Mouse (Mus musculus) ovary, adult 18-20 months (tissue): Measurements from ENCODE around the gene Htr2a.
A peak's percentile ranks its signal among the peaks of the same experiment; 100 is the strongest.

Source experiments
- DNase-seq: peaks from one replicate; pipeline ENCODE4 v3.0.0; 2022; ENCODE audit warnings: low spot score, mixed read lengths

The Htr2a gene

DNA sequence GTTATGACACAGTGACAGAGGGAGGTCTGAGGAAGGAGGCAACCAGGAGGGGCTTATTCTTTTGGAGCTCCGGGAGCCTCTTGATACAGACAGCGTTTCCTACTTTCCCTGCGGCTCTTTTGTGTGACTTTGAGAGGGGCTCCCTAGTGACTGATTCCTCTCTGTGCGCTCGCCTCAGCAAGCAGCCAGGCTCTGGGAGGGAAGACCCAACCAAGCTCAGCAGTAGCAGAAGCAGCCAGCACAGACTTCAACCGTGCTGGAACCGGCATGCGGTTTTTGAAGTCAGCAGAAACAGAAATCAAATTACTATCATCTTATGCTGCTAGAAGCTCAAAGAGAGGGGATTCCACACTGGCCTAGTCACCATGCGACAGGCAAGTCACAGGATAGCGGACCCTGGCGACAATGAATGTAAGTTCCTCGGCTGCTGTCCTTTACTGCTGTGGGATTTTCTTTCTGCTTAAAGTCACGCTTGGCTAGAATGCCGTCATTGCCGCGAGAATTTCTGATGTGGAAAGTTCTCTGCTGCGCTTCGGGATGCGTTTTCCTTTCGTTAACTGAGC lies at the start of gene Htr2a:
Gene Htr2a, plus strand, starts transcription at position 22 of the 563 bp plus-strand sequence.
- no peak for DNase-seq

DNA sequence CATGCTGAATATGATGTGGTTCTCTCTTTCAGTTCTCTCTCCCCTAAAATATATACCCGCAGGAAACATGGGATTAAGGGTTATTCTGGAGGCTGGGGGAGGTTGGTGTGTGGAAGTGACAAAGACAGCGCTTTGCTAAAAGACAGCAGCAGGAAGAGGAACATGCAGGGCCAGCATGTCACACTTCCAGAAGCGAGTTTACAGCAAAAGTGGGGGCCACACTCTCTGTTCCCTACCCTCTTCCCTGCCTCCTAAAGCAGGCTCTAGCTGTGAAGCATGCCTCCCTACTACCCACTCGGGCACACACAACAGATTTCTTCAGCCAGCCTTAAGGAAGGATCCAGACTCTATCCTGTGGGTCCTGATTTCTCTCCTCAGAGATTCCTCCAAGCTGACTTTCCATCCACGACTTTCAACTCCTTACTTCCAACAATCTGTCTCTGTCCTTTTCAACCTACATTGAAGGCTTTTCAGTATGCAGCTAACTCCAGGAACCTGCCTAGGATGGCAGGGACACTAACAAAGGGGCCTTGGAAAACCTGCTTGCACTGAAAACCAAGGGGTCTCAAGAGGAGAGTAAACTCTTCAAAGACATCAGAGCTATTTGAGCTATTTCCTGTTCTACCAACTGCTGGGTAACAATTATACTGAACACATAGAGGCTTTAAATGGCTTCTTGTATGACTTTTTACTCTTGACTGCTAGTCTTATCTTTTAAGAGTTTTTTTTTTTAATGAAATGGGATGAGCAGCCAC lies 39.1 kb upstream of the Htr2a start:
- no peak for DNase-seq

DNA sequence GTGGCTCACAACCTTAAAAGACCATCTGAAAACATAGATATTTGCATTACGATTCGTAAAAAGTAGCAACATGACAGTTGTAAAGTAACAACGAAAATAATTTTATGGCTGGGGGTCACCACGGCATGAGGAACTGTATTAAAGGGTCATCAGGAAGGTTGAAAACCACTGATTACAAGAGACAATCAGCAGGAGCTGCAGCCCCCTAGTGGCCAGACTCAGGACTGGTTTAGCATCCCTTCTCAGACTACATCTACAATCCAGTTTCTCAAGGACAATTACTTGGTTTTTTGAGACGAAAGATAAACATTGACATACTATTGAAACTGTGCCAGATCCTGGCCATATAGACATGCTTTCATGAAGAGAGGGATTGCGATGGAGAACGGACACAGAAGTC lies 38.1 kb upstream of the Htr2a start:
- no peak for DNase-seq

DNA sequence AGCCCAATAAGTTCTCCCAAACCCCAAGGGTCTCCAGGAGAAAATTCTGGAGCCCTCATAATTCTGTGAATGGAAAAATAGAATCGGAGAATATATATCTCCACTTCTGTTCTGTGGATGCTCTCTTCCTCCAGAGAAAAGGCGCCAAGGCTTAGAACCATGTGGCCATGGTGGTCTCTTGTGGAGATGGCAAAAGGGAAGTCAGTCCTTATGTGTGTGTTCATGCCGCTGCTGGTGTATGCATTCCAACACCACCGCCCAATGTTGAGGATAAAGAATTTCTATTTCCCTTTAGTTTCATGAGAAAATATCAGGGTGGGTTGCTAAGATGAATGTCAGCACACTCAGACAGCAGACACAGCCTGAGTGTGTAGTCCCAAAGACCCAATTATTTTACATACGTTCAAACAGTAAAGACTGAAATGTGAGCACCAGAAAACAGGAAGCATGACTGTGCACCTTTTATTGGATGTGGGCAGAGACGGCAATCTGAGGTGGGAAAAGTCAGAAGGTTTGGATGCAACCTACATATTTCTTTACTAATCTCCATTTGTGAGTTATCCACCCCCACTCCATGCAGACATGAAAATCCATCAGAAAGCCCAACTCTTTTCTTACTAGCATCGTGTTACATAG lies 37.4 kb upstream of the Htr2a start:
- DNase-seq = no peak

DNA sequence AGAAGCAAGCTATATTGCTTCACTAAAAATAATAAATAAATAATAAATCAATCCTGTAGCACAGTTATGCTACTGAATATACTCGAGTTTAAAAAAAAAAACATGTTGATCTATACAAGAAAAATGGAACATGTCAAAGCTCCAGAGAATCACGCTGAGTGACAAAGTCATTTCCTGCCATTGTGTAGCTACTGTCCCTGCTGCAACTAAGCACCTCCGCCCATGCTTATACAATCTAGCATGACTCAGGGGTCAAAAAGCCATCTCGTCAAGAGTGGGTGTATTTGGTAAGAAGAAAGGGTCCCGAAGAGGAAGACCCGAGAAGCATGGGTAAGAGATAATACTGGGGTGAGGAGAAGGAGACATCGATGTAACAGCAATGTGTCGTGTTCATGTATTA lies 29.3 kb upstream of the Htr2a start:
- no peak for DNase-seq

DNA sequence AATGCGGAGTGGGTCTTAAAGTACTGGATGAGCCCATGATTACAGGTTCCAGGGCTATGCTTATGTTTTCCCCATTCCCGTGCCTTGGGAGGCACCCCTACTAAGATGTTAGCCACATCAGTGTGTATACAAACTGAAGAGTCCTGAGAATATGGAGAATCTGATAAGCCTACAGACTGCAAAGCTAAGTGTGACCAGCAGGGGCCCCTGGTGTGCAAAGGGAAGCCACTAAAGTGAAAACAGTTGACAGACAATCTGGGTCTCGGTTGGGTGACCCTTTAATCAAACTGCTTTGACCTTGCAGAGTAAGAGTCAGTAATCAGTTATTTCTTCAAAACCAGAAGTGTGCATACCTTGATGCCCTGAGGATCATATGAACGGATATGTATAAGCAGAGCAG lies 21.8 kb upstream of the Htr2a start:
- no peak for DNase-seq

DNA sequence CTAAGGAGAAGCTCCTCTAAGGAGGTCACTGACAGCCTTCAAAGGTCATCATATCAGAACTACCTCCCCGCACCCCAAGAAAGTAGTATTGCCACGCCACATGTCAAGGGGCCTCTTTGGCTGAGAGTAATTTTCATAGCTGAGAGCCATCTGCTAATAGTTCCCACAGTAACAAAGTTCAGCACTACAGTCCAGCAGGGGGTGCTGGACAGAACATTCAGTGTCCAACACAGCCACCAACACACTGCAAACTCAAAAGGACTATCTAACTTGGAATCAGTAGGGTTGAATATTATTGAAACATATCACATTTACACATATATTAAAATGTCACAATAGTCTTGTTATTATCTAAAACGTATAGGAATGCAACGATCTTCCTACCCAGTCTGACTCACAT lies 2.6 kb upstream of the Htr2a start:
- no peak for DNase-seq

DNA sequence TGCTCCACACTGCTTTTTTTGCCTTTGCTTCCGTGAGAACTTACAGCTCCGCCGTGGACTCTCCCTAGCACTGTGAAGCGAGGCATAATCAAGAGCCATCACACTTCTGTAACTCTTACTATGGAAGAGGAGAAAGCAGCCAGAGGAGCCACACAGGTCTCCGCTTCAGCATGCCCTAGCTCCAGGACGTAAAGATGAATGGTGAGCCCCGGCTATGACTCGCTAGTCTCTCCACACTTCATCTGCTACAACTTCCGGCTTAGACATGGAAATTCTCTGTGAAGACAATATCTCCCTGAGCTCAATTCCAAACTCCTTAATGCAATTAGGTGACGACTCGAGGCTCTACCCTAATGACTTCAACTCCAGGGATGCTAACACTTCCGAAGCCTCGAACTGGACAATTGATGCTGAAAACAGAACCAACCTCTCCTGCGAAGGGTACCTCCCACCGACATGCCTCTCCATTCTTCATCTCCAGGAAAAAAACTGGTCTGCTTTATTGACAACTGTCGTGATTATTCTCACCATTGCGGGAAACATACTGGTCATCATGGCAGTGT lies 1.1 kb downstream of the Htr2a start:
- no peak for DNase-seq

DNA sequence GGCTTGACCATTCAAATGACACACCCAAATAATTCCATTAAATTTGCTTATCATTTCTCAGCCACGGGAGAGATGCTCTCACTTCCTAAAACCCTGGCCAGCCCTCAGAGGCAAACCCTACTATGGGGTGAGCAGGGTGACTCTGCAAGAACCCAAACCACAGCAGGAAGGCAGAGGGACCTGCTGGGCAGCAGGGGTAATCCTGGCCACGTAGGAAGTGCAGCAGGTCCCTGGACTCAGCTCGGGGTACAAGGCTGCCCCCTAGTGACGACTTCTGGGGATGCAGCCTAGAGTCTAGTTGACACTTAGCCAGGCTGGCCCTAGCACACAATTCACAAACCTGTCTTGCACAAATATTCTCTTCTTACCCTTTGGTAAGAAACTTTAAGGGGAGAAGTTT lies 2.7 kb downstream of the Htr2a start:
- DNase-seq = peak; percentile 50

DNA sequence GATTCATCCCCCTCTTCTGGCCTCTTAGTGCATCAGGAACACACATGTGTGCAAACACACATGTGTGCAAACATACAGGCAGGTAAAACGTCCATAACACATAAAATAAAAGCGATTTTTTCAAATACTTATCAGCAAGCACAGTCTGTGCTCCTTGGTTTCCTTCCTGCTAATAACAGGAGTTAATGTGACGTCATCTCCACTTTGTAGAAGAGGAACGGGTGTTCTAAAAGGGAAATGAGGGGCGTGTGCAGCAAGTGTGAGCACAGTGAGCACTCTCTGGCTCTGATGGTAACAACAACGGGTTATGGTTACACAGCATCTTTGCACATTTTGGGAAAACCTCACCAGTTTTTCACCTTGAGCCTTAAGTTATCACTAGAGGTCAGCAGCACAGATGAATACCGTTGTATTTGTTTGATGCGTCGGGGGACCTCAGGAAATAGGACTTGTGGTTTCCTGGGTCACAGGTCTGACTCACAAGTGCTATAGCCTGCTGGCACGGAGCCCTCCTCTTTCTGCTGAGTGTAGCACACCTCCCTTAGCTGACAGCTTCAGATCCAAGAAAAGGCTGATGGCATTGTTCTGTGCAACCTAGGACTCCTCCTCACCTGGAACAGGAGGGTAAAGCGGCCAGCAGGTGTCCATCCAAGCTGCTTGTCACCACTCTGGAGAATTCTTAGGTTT lies 5.6 kb downstream of the Htr2a start:
- no peak for DNase-seq

DNA sequence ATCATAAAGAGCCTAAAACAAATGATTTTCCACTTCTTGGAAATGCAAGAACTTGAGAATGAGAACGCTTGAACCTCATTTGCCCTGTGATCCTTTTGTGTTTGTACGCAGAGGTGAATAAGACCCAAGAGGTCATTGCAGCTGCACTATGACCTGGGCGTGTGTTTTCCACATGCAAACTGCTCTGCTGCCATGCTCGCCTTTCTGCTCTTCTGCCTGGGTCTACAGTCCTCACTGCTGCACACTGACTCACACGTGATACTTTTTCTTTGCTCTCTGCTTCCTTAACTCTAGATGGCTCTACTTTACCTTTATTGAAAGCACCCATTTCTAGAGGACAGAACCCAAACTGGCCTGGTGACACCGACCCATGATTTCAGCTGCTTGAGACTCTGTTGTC lies 9.4 kb downstream of the Htr2a start:
- no peak for DNase-seq

DNA sequence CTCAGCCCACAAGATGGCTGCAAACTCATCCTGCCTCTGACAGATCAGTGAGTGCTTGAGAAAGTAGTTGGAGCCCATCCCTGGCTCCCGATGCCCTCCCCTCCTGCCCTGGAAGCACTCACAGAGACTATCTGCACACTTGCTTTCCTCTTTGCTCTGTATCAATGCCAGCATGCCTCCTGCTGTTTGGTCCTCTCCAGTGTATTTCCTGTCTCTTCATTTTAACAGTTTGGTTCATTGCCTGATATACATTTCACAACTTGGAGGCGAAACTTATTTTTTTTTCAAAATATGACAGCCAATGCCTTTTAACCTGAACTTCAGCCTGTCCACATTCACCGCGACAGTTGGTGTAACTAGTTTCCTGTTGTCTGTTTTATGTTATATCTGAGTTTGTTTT lies 11.0 kb downstream of the Htr2a start:
- no peak for DNase-seq

DNA sequence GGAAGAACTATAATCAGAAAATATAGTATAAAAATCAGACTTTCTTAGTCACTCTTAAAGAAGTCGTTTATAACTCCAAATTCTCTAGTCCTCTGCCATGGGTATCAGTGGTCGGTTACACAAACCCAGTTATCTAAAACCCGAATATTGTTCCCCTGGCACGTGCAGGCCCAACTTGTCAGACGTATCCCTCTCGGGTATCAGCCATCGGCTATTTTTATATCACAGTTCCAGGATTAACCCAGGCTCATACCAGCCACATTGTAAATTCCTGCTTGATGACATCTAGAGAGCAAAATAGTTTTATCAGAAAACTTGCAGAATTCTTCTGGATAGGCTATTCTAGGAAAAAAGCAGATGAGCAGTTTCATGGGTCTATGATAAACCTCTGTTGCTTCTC lies 16.6 kb downstream of the Htr2a start:
- DNase-seq = no peak

DNA sequence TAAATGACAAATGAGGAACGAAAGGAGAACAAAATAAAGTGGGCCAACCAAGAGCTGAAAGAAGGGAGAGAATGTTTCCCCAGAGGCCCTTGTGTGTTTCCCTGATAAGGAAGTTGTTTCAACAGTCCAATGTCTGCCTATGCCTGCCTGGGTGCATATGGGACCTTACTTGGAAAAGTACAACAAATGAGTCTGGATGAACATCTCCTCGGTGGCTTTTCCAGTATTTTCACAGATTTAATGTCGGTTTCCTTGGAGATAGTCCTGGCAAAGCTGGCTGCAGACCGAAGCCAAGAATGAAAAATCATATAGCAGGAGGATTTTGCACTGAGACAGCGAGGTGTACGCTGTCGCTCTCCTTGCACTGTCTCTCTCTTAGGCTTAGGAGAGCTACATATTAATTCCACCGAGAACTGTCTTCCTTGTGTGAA lies 18.8 kb downstream of the Htr2a start:
- DNase-seq = no peak

DNA sequence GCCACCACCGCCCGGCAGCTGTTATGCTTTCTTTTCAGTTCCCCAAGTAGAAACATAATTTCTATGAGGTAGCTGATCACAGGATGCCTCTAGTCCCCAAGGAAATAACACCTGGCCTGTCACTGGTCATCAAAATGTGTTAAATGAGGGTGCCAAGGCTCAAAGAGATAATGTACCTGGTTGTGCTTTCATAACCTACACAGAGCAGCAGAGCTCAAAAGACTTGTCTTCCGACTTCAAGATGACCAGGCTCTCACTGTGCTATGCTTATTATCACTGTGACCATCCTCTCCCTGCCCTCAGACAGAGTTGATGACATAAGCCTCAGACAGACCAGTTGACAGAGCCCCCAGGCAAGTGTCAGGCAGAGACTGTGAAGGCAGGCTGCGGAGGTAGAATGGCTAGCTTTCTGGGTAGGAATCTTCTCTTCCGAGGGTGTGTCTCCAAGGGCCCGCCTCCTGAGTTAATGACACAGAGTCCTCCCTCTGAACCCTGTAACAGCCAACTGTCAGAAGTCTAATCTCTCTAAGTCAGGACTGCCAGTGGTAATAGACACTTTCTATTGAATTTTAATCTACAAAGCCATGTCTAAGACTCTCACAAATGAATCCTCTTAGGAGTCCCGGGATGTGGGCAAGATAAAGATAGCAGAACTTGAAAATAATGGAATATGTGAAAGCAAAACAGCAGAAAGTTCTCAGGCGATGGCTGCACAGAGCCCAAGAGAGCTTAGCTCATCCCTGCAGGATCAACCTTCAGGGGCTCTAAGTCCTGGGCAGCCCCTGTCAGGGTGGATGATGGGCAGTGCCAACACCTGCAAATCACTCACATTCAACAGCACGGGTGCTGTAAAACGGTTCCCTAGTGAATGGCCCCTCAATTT lies 31.7 kb downstream of the Htr2a start:
- no peak for DNase-seq

DNA sequence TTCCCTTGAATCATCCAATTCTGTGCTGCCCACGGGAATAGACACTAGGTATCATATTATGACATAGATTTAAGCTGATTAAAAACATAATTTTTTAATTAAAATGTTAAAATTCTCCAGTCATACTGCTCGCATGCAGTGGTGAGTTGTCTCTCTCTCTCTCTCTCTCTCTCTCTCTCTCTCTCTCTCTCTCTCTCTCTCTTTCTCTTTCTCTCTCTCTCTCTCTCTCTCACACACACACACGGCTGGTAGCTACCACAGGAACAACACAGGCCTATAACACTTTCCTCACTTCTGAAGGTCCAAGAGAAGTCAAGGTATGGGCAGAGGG lies 32.3 kb downstream of the Htr2a start:
- no peak for DNase-seq

DNA sequence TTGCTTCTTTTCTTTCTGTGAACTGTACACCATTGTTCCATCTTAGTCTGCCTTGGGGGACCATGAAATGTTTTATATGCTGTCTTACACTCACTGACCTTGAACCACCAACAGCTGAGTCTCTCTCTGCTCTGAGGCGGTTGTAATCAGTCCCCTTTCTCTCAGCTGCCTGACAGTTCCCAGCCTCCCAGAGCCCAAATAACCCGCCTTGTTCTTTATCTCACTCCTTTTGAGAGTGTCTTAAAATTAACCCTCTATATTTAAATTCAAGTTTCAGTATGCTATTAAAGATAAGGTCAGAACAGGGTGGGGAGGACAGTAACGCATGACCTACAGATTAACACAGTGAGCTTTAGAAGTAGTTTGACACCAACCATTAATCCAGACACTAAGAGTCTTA lies 32.9 kb downstream of the Htr2a start:
- no peak for DNase-seq

DNA sequence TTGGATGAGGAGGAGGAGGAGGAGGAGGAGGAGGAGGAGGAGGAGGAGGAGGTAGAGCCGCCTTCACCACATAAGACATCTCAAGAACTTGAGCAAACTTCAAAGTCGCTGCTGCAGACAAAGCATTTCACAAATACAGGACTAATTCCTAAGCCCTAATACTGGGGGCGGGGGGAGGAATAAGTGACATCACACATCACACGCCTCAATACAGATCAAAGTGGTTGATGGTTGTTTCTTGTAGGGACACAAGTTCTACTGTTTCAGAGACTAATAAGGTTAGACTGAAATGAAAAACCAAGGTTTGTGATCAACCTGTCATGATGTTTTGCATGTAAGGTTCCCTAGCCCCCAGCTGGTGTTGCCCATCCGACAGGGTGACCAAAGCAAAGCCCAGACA lies 39.2 kb downstream of the Htr2a start:
- no peak for DNase-seq

DNA sequence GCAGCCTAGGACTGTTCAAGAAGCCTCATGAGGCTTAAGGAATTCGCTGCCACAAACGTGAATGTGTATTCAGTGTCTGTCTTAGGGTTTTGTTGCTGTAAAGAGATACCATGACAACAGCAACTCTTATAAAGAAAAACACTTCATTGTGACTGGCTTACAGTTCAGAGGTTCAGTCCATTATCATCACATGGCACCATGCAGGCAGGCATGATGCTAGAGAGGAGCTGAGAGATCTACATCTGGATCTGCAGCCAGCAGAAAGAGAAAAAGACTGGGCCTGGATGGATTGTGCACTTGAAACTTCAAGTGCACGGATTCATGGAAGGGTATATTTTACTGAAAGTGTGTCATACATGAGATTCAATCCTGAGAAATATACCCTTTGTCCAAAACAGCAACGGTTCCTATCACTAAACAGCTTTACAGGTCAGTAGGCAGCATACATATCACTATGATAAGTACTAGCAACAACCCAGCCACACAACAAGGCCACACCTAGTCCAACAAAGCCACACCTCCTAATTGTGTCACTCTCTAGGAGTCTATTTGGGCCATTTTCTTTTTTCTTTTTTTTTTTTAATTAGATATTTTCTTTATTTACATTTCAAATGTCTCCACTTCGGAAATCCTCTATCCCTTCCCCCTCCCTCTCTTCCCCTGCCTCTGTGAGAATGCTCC lies 43.8 kb downstream of the Htr2a start:
- no peak for DNase-seq

DNA sequence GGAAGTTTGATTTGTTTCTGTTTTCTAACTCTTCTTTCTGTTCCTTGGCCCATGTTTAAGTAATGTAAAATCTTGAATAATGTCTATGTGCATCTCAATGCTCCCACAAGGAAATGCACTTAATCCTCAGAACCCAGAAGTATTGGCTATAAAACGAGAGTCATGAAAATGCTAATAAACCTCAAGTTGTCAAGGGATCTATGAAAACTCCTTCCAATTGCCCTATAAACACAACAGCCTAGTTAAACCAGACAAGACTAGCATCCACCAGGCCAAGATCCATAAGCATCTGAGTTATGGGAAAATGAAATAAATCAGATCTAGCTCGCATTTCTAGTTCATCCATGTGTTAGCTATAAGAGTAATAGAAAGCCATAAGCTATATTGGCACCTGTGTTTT lies 51.3 kb downstream of the Htr2a start:
- DNase-seq = no peak

DNA sequence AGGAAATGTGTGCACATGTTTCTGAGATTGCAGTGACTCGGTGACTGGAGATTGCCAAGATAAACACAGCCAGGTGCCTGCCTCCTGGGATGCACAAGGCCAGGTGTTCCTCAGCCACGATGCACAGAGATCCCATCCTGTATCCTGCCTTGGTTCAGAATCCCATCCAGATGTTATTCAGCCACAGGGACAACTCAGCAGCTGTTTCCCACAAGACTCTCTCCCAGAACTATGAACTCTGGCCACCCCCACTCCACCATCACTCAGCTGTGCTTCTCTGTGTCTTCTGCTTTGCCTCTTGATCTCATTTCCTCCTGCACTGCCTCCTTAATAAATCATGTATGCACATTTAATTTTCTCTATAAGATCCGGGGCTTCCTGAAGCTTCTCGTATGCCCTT lies 56.1 kb downstream of the Htr2a start:
- no peak for DNase-seq
